Mouse (Mus musculus): ENCODE results near the gene Sox30. TPM values are rescaled to one million over a fixed set of nuclear protein-coding genes. Genes with fewer than 3 reads are reported as not detected.
A peak's percentile ranks its signal among the peaks of the same experiment; 100 is the strongest.
"Not testable (repeated sequence)": the region's sequence is repeated elsewhere in the genome, so short reads cannot be mapped to it uniquely, and the experiment has no call there.

Gene Sox30
- polyA plus RNA-seq, 1 experiment: 0.12 TPM

GRCm38 (mm10) chr11:45992087-45992486 is 12.0 kb downstream of the Sox30 start:
- no peak for DNase-seq (ENCODE audit: extremely low spot score in 1 of 2, low spot score in 1 of 2)

- peak; percentile 23 to 91 for DNase-seq (ENCODE audit: extremely low spot score in 1 of 2, low spot score in 1 of 2)
Measured at GRCm38 (mm10) chr11:46016061-46016460, 36.0 kb downstream of the Sox30 start.

GRCm38 (mm10) chr11:46020246-46020645 is 40.1 kb downstream of the Sox30 start:
- no peak for DNase-seq (ENCODE audit: extremely low spot score in 1 of 2, low spot score in 1 of 2)

- no peak for DNase-seq (ENCODE audit: extremely low spot score in 1 of 2, low spot score in 1 of 2)
Measured at GRCm38 (mm10) chr11:46021850-46022249, 41.7 kb downstream of the Sox30 start.

DNA sequence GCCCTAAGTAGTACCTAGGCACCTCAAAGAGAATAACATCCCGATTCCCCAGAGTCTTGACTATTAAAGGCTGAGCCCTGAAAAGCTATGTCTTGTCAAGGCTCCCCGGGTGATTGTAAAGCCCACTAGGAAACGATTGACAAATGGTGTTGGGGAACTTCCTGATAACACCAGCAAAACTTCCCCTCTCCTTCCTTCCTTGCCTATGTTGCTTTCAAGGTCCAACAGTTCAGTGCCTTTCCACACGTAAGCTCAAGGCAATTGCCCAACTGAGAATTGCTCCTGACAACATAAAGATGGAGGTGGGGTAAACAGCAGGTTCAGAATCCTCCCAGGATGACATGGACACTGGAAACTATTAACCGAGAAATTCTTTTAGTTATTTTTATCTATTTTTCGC is 42.9 kb downstream of the Sox30 start:
- no peak for DNase-seq (ENCODE audit: extremely low spot score in 1 of 2, low spot score in 1 of 2)

DNA sequence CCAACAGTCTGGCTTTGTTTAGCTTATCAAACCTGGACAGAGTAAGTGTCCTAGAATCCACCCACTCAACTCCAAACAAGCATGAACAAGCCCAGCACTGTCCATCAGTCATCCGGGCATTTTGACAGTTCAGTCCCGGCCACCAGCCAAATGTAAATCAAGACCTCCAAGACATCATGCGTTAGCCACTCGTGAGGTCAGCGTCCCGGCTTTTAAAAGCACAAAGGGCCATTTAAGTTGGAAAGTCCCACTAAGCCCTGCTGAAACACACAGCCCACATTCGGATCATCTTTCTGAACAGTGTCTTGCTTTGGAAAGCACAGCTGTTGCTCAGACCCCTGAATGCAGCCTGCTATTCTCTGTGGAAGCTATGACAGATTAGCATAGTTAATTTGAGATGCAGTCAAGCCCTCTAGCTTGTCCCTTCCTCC is 45.9 kb downstream of the Sox30 start:
- no peak for DNase-seq (ENCODE audit: extremely low spot score in 1 of 2, low spot score in 1 of 2)

- DNase-seq (ENCODE audit: extremely low spot score in 1 of 2, low spot score in 1 of 2): no peak
Measured at GRCm38 (mm10) chr11:46027952-46028814, 48.1 kb downstream of the Sox30 start.

GRCm38 (mm10) chr11:46029485-46029884 is 49.4 kb downstream of the Sox30 start:
- DNase-seq (ENCODE audit: extremely low spot score in 1 of 2, low spot score in 1 of 2): no peak

DNA sequence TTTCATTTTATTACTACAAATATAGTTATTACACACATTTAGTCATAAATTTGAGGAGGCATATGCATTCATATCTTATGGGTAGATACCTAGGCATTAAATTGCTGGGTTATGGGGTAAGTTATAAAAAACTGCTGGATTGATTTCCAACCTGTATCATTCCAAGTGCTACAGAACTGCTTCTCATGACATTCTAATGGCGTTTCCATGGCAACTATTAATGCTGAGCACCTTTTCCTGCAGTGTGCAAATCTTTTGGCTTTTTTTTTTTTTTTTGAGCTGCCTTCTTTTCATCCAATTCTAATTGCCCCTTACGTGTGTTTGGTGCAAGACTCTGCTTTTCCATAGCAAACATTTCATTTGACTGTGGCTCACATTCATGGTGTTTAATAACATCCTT is 49.9 kb downstream of the Sox30 start:
- no peak for DNase-seq (ENCODE audit: extremely low spot score in 1 of 2, low spot score in 1 of 2)

DNA sequence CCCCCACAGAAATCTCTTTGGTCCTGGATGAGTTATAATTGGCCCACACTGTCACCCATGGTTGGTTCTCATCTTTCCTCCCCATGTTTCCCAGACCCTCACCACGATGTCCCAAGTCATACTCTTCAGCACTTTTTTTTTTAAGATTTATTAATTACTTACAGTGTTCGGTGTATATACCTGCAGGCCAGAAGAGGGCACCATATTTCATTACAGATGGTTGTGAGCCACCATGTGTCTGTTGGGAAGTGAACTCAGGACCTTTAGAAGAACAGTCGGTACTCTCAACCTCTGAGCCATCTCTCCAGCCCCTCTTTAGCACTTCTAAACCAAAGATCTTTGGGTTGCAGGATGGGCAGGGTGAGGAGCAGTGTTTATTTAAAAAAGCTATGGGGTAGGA is 51.4 kb downstream of the Sox30 start:
- DNase-seq (ENCODE audit: extremely low spot score in 1 of 2, low spot score in 1 of 2): no peak

DNA sequence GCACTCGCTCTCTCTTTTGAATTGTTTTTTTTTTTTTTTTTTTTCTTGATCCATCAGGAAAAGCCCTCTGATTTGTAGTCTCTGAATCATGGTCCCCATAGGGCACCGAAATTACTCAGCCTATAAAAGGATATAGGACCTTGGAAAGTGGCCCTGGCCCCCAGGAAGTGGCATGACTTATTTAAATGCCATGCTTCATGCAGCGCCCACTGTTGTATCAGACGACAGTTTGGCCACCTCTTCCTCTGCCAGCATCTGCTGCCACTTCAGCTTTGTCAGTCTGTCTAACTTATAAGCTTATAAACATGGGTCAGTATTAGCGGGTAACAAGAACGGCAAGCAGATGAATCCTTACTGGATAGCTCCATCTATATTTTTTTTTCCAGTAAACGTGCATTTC is 52.8 kb downstream of the Sox30 start:
- DNase-seq (ENCODE audit: extremely low spot score in 1 of 2, low spot score in 1 of 2): no peak

- no peak for DNase-seq (ENCODE audit: extremely low spot score in 1 of 2, low spot score in 1 of 2)
Measured at GRCm38 (mm10) chr11:46036374-46036773, 56.3 kb downstream of the Sox30 start.

DNA sequence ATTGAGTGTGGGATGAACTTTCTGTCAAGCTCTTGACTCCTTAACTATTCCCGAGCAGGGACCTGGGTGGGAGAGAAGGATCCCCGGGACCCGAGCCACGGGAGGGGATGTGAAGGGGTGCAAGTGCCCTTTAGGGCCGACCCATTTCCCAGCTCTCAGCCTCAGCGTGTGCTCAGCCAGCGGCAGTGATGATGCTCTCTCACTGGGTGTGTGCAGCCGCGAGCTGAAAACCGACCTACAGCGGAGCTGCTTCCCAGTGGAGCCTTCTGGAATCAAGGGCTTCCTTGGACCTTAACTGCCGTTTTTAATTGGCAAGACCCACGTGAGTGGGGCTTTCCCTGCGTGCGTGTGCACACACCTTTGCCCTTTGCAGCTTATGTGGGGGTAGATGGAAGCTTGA is 58.8 kb downstream of the Sox30 start:
- no peak for DNase-seq (ENCODE audit: extremely low spot score in 1 of 2, low spot score in 1 of 2)

- peak in 1 of 2 experiments; percentile 31 for DNase-seq (ENCODE audit: extremely low spot score in 1 of 2, low spot score in 1 of 2)
Measured at GRCm38 (mm10) chr11:46039335-46039734, 59.2 kb downstream of the Sox30 start.

GRCm38 (mm10) chr11:46040841-46041556 is 60.9 kb downstream of the Sox30 start:
- DNase-seq (ENCODE audit: extremely low spot score in 1 of 2, low spot score in 1 of 2): no peak

DNA sequence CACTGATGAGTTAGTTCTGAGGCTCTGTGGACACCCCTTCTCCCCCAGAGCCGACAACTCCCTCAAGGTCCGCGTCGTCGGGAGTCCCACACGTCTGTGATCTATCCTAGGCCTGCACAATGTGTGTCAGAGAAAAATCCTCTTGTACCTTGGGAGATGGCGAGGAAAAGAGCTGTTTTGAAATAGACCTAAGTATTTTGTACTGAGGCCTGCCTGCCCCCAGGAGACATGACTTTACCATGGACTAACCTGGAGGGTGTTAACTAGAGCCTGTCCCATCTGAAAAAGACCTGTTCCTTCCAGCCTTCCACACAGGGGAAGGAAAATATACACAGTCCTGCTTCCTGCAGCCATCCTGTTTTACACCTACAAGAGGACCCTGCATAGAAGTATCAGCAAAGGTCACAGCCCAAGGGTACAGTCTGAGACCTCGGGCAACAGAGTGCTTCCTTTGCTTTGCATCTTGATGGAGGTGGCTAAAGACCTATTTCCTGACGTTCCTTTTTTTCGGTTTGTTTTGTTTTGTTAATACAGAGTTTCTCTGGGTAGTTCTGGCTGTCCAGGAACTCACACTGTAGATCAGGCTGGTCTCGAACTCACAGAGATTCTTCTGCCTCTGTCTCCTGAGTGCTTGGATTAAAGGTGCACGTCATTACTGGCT is 61.6 kb downstream of the Sox30 start:
- no peak for DNase-seq (ENCODE audit: extremely low spot score in 1 of 2, low spot score in 1 of 2)

DNA sequence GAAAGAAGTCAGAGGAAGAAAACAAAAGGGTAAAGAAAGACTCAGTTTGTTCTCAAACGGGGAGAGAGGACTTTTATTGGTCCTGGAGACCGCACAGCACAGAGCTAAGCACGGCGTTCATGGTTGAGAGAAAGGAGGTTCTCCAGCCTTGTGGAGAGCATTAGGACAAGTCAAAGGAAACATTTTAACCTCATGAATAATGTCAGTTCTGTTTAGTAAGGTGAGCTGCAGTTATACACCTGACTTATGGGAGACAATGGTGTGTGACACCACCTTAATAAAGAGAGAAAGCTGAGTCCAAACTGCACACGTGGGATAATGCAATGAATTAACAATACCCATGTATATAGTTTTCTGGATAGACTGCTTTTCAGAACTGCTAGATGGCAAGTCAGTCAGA is 64.7 kb downstream of the Sox30 start:
- DNase-seq (ENCODE audit: extremely low spot score in 1 of 2, low spot score in 1 of 2): no peak

DNA sequence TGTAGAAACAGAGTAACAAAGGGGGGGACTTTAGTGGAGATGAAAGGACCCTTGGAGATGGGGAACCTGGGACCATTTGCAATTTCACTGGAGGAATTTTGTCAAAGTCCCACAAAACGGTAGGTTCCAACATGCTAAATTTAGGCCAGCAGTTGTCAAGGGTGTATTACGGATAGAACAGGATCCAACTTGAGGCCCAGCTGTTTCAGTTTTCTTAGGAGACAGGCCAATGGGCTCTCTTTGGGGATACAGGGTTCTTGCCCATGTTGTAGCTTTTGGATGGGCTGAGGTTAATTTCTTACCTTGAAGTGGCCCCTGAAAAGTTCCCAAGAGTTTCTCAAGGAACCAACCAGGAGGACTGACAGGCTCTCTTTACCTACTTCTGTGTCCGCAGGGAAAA is 67.2 kb downstream of the Sox30 start:
- DNase-seq (ENCODE audit: extremely low spot score in 1 of 2, low spot score in 1 of 2): no peak

DNA sequence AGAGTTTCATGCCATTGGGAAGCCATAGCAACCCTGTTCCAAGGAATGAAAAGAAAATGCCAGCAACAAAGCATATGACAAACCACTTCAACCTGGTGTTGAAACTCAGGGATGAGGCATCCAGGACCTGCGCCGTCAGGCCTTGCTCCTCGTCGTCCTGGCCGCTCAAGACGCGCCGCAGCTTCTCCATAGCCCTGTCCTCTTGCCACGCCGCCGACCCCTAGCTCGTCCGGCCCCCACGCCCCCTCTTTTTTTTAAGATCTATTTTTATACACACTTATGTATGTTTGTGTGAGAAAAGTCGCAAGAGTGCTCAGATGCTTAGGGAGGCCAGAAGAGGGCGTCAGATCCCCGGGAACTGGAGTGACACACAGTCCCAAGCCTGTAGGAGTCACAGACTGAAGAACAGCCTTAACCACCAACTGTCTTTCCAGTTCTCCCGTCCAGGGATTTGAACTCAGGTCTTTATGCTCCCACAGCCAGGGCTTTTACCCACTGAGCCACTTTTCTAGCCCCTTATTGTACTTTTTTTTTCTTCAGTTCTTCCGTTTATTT is 72.1 kb downstream of the Sox30 start, which contains the start of gene Gm12166:
Gene Gm12166, minus strand, starts transcription at position 217 of the 555 bp plus-strand sequence.
- DNase-seq (ENCODE audit: extremely low spot score in 1 of 2, low spot score in 1 of 2): peak in 1 of 2 experiments; percentile 73

DNA sequence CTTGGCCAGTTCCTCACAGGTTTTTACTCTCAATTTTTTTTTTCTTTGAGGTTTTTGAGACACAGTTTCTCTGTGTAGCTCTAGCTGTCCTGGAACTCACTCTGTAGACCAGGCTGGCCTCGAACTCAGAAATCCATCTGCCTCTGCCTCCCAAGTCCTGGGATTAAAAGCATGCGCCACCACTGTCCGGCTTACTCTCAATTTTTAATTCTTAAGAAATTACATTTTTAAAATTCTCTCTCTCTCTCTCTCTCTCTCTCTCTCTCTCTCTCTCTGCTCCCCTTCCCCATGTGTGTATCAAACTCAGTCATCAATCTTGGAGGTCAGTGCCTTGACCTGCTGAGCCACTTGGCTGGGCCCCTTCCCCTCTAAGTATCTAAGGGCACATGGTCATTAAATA is 73.3 kb downstream of the Sox30 start:
- not testable (repeated sequence) for DNase-seq (ENCODE audit: extremely low spot score in 1 of 2, low spot score in 1 of 2)

DNA sequence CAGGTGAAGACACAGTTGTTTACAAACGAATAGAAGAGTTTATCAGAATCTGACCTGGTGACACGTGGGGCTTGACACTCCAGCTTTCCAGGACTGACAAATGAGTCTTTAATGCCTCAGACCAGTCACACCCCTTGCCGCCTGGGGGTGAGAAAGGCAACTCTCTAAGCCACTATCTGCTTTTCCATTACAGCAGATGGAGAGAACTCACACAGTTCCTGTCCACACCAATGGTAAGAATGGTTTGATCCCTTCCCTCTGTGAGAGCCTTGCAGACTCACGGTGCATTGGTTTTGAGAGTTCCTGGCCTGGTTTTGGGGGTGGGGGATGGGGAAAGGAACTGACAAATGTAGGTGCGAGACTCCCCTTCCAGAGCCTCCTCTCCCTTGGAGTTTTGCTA is 74.2 kb downstream of the Sox30 start:
- DNase-seq (ENCODE audit: extremely low spot score in 1 of 2, low spot score in 1 of 2): no peak
